Mouse (Mus musculus) adrenal gland, postnatal 14 days (tissue): ENCODE results near the gene Plagl2. TPM values are rescaled to one million over a fixed set of nuclear protein-coding genes. Genes with fewer than 3 reads are reported as not detected.

Experiments used
- DNase-seq: peaks from one replicate; pipeline ENCODE4 v3.0.0; 2021; ENCODE audit warnings: mixed read lengths
- total RNA-seq: library from RNA; stranded (reverse); gene quantifications from 2 replicates; pipeline ENCODE4 v1.2.3, GENCODE M21; 2021

Plagl2 gene
- total RNA-seq, 1 experiment from 2014 or later, result 9.3 TPM

DNA sequence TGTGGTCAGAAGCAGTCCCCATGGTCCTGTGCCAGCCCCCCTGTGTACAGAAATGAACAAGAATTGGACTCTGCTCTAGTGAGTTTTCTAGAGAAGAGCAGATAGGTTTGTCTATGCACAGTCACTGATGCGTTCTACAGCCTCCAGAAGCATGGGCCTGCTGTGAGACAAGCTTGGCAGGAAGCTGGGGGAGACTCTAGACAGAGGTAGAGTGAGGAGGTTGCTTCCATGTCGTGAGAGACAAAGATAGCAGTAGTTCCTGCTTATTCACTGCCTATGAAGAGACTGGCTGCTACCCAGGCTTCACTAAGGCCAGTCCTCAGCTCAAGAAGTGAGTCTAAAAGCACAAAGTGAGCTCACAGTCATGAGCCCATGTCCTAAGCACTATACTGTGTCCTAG is 50.0 kb downstream of the Plagl2 start:
- DNase-seq, result no peak

DNA sequence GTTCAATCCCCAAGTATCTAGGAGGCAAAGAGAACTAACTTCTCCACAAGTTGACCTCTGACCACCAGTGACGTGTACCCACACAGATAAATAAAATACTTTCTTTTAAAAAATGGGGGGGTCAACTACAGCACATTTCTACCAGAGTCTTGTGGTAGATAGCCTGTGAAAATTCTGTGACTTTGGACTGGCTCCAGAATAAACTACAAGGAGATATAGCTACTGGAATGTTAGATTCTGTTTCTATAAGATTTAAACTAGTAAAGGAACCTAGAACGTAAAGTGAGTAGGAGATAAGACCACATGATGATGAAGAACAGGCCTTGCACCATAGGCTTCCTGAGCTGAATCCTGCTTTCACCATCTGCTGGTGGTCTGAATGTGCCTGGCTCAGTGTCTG is 53.4 kb downstream of the Plagl2 start:
- no peak for DNase-seq

DNA sequence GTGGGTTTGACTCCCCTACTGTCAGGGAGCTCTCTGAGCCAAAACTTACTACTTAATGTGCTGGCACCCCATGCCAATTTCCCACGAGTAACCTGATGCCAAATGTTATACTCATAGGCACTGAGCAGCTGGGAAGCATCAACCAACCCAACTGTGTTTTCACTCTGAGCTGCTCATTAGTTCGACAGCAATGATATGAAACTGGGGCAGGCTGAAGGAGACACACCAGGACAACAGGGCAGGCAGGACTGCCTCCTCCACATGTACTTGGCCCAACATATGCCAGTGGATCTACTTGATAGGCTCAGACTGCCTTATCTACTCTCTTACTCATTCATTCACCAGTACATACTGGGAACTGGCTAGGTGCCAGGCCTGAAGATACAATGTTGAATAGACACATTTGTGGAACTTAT is 55.0 kb downstream of the Plagl2 start:
- peak; percentile 27 for DNase-seq

DNA sequence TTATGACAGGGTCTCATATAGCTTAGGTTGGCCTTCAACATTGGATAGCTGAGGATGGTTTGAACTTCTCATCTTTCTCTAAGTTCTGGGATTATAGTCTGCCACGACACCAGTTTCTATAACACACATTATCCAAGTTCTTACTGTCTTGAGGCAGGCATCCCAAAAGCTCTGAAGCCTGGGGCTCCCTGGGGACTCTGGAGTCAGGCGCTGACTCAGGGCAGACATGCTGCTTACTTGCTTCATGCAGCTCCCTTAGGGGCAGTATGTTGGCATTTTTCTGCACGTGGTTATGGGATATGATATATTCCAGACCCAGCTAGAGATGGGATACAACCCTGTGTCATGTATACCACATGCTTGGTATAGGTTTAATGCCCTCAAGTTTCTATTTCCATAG is 61.3 kb downstream of the Plagl2 start:
- DNase-seq, result peak; percentile 42

DNA sequence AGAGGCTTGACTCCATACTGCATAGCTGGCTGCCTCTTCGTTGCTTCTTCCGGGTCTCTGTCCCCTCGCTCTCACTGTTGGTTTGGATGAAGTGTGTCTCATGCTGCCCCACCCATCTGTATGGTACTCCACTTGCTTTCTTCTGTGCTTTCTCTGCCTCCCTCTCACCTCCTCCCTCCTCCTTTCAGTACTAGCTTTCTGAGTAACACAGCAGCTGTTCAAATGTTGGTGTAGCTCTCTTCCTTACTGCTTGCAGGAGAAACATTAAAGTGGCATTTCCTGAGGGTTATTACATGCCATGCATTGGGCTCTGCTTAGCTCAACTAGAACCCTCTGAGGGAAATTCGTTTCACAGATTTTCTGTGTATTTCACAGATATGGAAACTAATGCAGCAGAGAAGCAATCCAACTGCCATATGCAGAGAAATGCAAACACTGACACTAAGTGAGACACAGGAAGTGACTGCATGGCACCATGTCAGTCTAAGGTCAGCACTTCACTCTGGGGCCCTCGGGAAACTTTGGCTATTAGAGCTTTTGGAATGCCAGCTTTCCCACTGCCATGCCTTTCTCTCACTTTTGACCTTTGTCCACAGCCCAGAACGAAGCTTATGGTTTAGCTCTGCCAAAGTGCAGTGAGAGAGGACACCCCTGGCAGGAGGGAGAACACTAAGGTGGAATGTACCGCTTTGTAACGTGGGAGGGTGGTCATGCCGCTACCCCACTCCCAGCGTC is 61.9 kb downstream of the Plagl2 start:
- DNase-seq, result no peak

Other genes starting within 250 kb of the Plagl2 start
- gene Pdrg1, start 226.0 kb downstream of the Plagl2 start, total RNA-seq, result 112 and 124 TPM in 2 replicates
- 0.93 and 1.3 TPM in 2 replicates for gene Xkr7, start 209.6 kb downstream of the Plagl2 start, total RNA-seq
- gene Ccm2l, start 175.5 kb downstream of the Plagl2 start, total RNA-seq, result 15.3 and 21.3 TPM in 2 replicates
- 2.0 and 2.9 TPM in 2 replicates for gene Hck, start 133.0 kb downstream of the Plagl2 start, total RNA-seq
- 96.0 and 104 TPM in 2 replicates for gene Tm9sf4, start 80.1 kb downstream of the Plagl2 start, total RNA-seq
- 3.2 and 4.7 TPM in 2 replicates for gene Tspyl3, start 16.0 kb downstream of the Plagl2 start, total RNA-seq
- 29.4 and 32.2 TPM in 2 replicates for gene Pofut1, start 107 bp upstream of the Plagl2 start, total RNA-seq
- 22.5 and 24.4 TPM in 2 replicates for gene Kif3b, start 50.0 kb upstream of the Plagl2 start, total RNA-seq
- 24.8 and 29.8 TPM in 2 replicates for gene Asxl1, start 104.4 kb upstream of the Plagl2 start, total RNA-seq